Mouse (Mus musculus) embryonic facial prominence, embryonic 11.5 days (tissue): Measurements from ENCODE around the gene 1700057G04Rik. TPM values are rescaled to one million over a fixed set of nuclear protein-coding genes. Genes with fewer than 3 reads are reported as not detected.

Experiments
- ATAC-seq: fragments of 200-750 bp; cut with Nextera tagmentation; replicated peaks from 2 replicates; pipeline ENCODE4 v1.8.0; 2017; ENCODE audit warnings: low read depth; ENCODE audit not compliant: insufficient number of reproducible peaks, low FRiP score, low TSS enrichment
- DNase-seq: peaks from one replicate; pipeline ENCODE4 v3.0.0-alpha.2; 2015; ENCODE audit warnings: low spot score
- H3K27ac ChIP-seq: fragments of 300-500 bp; sonication (generic); replicated peaks from 2 replicates; pipeline ENCODE4 v1.5.1; 2014; ENCODE audit warnings: mild to moderate bottlenecking, low read depth, low read length, control low read depth
- H3K27me3 ChIP-seq: fragments of 300-500 bp; sonication (generic); 2 replicates; pipeline ENCODE4 v1.6.1; 2014; ENCODE audit warnings: mild to moderate bottlenecking, low read length, moderate library complexity, mixed read lengths; ENCODE audit not compliant: control insufficient read depth, insufficient read depth
- H3K36me3 ChIP-seq: fragments of 300-500 bp; sonication (generic); replicated peaks from 2 replicates; pipeline ENCODE4 v1.6.1; 2014; ENCODE audit warnings: low read depth, mild to moderate bottlenecking, low read length, moderate library complexity, mixed read lengths; ENCODE audit not compliant: control insufficient read depth, insufficient read depth
- H3K4me1 ChIP-seq: fragments of 300-500 bp; sonication (generic); 2 replicates; pipeline ENCODE4 v1.6.1; 2014; ENCODE audit warnings: low read length, mixed read lengths; ENCODE audit not compliant: control insufficient read depth, insufficient read depth
- H3K4me2 ChIP-seq: fragments of 300-500 bp; sonication (generic); 2 replicates; pipeline ENCODE4 v1.6.1; 2014; ENCODE audit warnings: low read depth, mild to moderate bottlenecking, control low read depth, low read length, moderate library complexity
- H3K4me3 ChIP-seq: fragments of 300-500 bp; sonication (generic); 2 replicates; pipeline ENCODE4 v1.5.1; 2014; ENCODE audit warnings: low read depth, low read length, control low read depth
- H3K9ac ChIP-seq: fragments of 300-500 bp; sonication (generic); replicated peaks from 2 replicates; pipeline ENCODE4 v1.6.1; 2014; ENCODE audit warnings: mild to moderate bottlenecking, control low read depth, low read length
- H3K9me3 ChIP-seq: fragments of 300-500 bp; sonication (generic); replicated peaks from 2 replicates; pipeline ENCODE4 v1.6.1; 2016; ENCODE audit warnings: mild to moderate bottlenecking, low read length, inconsistent platforms, mixed read lengths; ENCODE audit not compliant: control insufficient read depth
- WGBS: fragments of 180-500 bp; shearing (Covaris S2); extraction: QIAGEN DNeasy Blood & Tissue Kit; methylation state at CpG from one replicate; pipeline ENCODE4 v1.1.7; 2014; 5-methylcytosine and 5-hydroxymethylcytosine counted together
- polyA plus RNA-seq: library from polyadenylated mRNA; unstranded; fragments of >200 nt; fragmentation: Nextera tagmentation; extraction: Ambion mirVana; gene quantifications from 2 replicates; pipeline ENCODE4 v1.2.1, GENCODE M21; 2014

1700057G04Rik gene
- polyA plus RNA-seq: not detected in 2 replicates

DNA sequence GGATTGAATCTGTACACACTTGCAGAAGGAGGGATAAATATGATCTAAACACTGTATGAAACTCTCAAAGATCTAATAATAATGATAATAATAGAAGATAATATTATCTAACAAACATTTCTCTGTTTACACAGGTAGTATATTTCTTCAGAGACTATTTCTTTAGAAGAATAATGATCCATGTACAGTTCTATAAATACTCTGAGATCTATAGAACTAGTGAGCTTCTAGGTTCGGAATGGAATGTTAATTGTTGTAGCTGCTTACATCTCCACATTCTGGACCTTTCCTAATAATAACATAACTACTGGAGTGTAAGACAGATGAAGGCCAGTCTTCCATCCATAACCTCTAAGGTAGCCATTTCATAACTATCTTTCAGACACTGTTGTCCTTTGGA, at the start of gene 1700057G04Rik:
Gene 1700057G04Rik (plus strand): TSS at position 301 of the 400 bp plus-strand sequence.
- no peak within 1 kb of the TSS for H3K27ac ChIP-seq
- no peak within 1 kb of the TSS for H3K9ac ChIP-seq
- no peak within 1 kb of the TSS for H3K4me2 ChIP-seq
- ATAC-seq: no peak
- DNase-seq: no peak
- WGBS: 77% methylated on average over 1 of the region's 1 CpGs
- H3K9me3 ChIP-seq: no peaks in the 10 kb centered on the region
- no peaks in the 10 kb centered on the region for H3K4me1 ChIP-seq
- H3K27me3 ChIP-seq: no peaks in the 10 kb centered on the region
- H3K36me3 ChIP-seq: no peaks in the 10 kb centered on the region
- H3K4me3 ChIP-seq: no peak within 1 kb of the TSS

DNA sequence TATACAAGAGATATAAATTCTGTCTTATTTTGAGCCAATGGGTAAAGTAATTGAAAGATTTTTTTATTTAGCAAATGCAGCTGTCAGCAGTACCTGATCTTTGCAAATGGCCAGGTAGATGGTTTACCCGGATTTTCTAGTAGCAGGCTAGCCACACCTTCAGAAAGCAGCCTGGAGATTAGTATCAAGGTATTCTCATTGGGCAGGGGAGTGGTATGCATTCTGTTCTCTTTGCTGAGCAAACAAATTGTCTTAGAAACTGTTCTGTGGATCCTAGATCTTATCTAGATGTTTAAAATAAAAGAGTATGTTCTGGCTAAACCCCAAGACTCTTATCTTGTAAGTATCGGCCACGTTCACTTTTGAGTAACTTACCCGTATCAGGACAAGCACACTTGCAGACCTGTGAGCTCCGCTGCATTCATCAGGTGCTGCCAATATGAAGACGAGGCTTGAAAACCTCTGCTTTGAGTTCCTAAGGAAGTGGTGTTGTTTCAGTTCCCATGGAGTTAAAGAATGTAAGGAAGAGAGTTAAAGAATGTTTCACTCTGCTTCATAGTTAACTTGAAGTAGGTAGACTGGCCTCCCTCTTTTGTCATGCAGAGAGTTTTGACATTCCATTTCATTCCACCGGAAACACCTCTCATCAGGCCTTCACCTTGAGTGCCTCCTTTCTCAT, 48.6 kb upstream of the 1700057G04Rik start:
- Histone ChIP-seq H3K4me1 (no peaks in the 10 kb centered on the region), H3K27ac (no peak overlapping the region), H3K36me3 (no peaks in the 10 kb centered on the region), H3K9me3 (no peaks in the 10 kb centered on the region), H3K9ac (no peak overlapping the region), H3K27me3 (no peaks in the 10 kb centered on the region), H3K4me2 (no peak overlapping the region), H3K4me3 (no peak overlapping the region)
- ATAC-seq: no peak
- 73% methylated on average over 7 of the region's 7 CpGs for WGBS
- no peak for DNase-seq

DNA sequence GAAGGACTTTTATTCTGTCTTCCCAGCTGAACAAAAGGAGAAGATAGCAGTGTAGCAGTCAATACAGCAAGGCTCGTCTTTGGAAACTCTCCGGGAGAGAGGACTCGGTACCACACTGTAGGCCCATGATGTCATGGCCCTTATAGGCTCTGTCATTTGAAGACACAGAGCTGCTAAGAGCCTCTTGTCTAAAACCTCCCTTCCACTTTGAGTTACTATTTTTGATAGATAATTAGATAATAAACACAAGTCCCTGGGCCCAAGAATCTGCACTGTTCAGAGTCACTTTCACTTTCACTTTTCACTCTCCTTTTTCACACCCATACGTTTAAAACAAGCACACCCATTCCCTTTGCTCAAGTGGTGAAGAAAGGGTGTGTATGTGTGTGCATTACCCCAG, 43.5 kb upstream of the 1700057G04Rik start:
- no peaks in the 10 kb centered on the region for H3K9me3 ChIP-seq
- no peak overlapping the region for H3K9ac ChIP-seq
- no peak overlapping the region for H3K4me2 ChIP-seq
- DNase-seq (no peak), ATAC-seq (no peak)
- H3K36me3 ChIP-seq: no peaks in the 10 kb centered on the region
- no peaks in the 10 kb centered on the region for H3K4me1 ChIP-seq
- H3K27ac ChIP-seq: no peak overlapping the region
- H3K4me3 ChIP-seq: no peak overlapping the region
- 90% methylated on average over 4 of the region's 4 CpGs for WGBS
- no peaks in the 10 kb centered on the region for H3K27me3 ChIP-seq

DNA sequence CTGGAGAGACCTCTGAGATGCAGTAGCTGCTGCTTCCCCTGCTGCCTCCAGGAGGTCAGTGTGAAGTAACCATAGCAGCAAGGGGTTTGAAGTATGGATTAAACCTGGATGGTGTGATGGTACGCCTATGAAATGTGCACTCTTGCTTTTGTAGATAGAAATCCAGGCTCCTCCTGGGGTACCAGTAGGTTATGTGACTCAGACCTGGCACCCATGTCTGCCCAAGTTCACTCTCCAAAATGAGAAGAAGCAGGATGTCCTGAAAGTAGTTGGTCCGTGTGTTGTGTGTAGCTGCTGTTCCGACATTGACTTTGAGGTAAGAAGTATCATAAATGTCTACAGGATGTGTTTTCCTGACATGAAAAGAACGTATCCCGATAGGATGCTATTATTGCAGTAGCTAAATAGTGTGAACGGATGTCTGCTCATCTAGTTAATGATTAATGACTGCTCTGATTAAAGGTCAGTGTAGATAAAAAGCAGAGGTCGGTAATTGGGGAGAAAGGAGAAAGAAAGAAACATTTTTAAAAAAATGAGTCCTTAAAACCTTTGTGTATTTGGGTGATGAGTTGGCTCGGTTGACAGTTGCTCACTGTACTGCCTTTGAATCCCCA, 42.5 kb upstream of the 1700057G04Rik start:
- no peak for ATAC-seq
- H3K9ac ChIP-seq: no peak overlapping the region
- H3K36me3 ChIP-seq: no peaks in the 10 kb centered on the region

DNA sequence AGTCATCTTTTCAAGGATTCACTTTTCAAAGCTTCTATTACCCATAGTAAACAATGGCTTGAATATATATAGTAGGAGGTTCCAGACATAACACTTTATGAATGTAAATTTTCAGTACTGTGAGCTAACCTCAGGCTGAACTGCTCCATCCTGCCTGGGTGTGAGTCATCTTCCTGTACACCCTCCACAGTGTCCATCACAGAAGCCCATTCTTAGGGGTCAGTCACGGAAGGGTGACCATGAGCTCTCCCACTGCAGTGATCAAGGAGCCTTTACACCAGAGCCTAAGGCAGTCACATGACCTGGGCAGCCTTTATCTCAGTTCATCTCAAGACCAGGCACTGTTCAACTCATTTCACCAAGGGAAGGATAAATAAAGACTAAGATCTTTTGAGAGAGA, 41.4 kb upstream of the 1700057G04Rik start:
- WGBS: 61% methylated on average over 1 of the region's 1 CpGs
- no peak overlapping the region for H3K9ac ChIP-seq
- no peak overlapping the region for H3K27ac ChIP-seq

More for the DNA sequence above, 42.5 kb upstream of the 1700057G04Rik start:
- DNase-seq: no peak
- Histone ChIP-seq H3K4me3 (no peak overlapping the region), H3K9me3 (no peaks in the 10 kb centered on the region), H3K27ac (no peak overlapping the region), H3K4me2 (no peak overlapping the region), H3K27me3 (no peaks in the 10 kb centered on the region), H3K4me1 (no peaks in the 10 kb centered on the region)
- 81% methylated on average over 8 of the region's 8 CpGs for WGBS

DNA sequence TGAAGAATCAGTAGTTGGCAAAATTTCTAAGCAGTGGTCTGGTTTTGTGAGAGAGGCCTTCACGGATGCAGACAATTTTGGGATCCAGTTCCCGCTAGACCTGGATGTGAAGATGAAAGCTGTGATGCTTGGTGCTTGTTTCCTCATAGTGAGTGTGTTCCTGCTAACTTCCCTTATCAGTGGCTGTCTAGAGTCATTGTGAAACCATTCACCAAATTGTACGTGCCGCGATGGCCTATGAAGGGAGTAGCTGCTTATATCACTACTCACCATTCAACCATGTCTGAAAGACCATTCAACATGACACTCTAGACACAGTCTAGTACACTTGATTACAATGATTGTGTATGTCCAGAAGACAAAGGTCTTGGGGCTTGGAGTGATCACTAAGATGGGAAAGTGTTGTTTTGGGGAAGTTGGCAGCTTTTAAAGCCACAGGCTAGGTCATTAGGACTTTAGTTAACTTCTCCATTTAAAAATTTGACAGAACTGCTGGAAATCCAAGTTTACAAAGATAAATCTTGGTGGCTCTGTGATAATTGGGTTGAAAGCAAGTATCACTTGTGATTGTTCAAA, 39.3 kb upstream of the 1700057G04Rik start:
- H3K4me3 ChIP-seq: no peak overlapping the region
- no peaks in the 10 kb centered on the region for H3K36me3 ChIP-seq
- no peak overlapping the region for H3K27ac ChIP-seq
- H3K9ac ChIP-seq: no peak overlapping the region
- H3K4me2 ChIP-seq: no peak overlapping the region
- 98% methylated on average over 5 of the region's 5 CpGs for WGBS
- no peaks in the 10 kb centered on the region for H3K4me1 ChIP-seq
- no peaks in the 10 kb centered on the region for H3K27me3 ChIP-seq
- ATAC-seq (no peak), DNase-seq (no peak)
- no peaks in the 10 kb centered on the region for H3K9me3 ChIP-seq

More for the DNA sequence above, 41.4 kb upstream of the 1700057G04Rik start:
- Histone ChIP-seq H3K36me3 (no peaks in the 10 kb centered on the region), H3K27me3 (no peaks in the 10 kb centered on the region), H3K4me2 (no peak overlapping the region), H3K4me3 (no peak overlapping the region), H3K4me1 (no peaks in the 10 kb centered on the region), H3K9me3 (no peaks in the 10 kb centered on the region)
- ATAC-seq (peak; percentile 65; the same call in 1 of the 2 replicates), DNase-seq (no peak)

DNA sequence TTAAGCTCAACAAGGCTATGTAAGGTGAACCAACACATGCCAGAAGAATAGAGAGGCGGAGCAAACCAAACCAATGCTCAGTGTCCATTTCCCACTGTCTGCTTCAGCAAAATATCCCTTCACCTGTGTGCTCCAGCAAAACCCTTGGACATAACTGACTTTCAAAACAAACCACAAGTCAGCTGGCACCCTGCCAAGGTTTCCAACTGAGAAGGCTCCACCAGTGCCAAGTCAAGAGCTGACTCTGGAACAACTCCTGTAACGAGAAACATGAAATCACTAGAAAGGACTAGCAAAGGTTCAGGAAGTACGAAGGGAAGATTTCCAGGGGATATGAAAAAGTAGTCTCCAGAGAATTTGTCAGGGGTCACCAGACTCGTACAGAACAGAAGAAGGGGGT, 38.2 kb upstream of the 1700057G04Rik start:
- no peak overlapping the region for H3K27ac ChIP-seq
- H3K9ac ChIP-seq: no peak overlapping the region
- no peak overlapping the region for H3K4me3 ChIP-seq
- ATAC-seq: no peak
- no peak overlapping the region for H3K4me2 ChIP-seq
- no peaks in the 10 kb centered on the region for H3K9me3 ChIP-seq
- no peaks in the 10 kb centered on the region for H3K4me1 ChIP-seq
- no peaks in the 10 kb centered on the region for H3K27me3 ChIP-seq
- 41% methylated on average over 4 of the region's 4 CpGs for WGBS
- H3K36me3 ChIP-seq: no peaks in the 10 kb centered on the region
- peak; percentile 12 for DNase-seq

DNA sequence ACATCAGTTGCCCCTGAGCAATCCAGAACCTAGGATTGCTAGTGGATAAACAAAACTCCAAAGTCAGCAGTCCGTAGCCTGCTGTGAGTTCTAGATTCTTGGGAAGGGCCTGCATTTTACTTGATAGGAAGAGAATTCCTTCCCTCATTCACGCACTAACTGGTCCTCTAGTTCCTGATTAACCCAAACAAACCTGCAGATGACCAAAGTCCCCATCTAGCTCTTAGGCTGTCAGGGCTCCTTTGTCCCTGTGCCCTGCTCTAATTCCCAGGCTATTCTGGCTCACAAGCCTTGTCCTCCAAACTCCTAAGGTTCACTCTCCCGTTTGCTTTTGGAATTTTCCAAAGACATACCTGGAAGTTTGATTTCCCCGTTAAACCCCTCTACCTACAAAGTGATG, 36.5 kb upstream of the 1700057G04Rik start:
- H3K4me1 ChIP-seq: no peaks in the 10 kb centered on the region
- no peaks in the 10 kb centered on the region for H3K9me3 ChIP-seq
- WGBS: 86% methylated on average over 4 of the region's 4 CpGs
- ATAC-seq (no peak), DNase-seq (no peak)
- H3K36me3 ChIP-seq: no peaks in the 10 kb centered on the region
- H3K9ac ChIP-seq: no peak overlapping the region
- no peak overlapping the region for H3K4me3 ChIP-seq
- H3K27me3 ChIP-seq: no peaks in the 10 kb centered on the region
- H3K27ac ChIP-seq: no peak overlapping the region
- no peak overlapping the region for H3K4me2 ChIP-seq
